1 mouse cellular context compared by ENCODE assay signal in genomic region chr9:44116182-44116581, GRCm38 (mm10).
TF ChIP-seq lines count a peak whose summit lies in the region.

No protein-coding gene starts in this region.

TF ChIP-seq in CH12.LX, 34 proteins besides CTCF, POLR2A, EP300 and RAD21:
- TF ChIP-seq SMC3 (IDR thresholded peaks at IDR 0.05; ENCODE audit: low read depth, low read length): peak; percentile 3; the same call in 1 of the 2 replicates
- TF ChIP-seq ZKSCAN1 (IDR thresholded peaks at IDR 0.05; ENCODE audit: borderline replicate concordance, low read depth, low read length): no peak
